Mouse (Mus musculus) Muller cell, postnatal 12 days (primary cell): ENCODE results near the gene Tspan18.

Experiments used
- DNase-seq: peaks from one replicate; pipeline ENCODE4 v3.0.0-alpha.2; 2015; ENCODE audit errors: inconsistent ontology term

Gene Tspan18

DNA sequence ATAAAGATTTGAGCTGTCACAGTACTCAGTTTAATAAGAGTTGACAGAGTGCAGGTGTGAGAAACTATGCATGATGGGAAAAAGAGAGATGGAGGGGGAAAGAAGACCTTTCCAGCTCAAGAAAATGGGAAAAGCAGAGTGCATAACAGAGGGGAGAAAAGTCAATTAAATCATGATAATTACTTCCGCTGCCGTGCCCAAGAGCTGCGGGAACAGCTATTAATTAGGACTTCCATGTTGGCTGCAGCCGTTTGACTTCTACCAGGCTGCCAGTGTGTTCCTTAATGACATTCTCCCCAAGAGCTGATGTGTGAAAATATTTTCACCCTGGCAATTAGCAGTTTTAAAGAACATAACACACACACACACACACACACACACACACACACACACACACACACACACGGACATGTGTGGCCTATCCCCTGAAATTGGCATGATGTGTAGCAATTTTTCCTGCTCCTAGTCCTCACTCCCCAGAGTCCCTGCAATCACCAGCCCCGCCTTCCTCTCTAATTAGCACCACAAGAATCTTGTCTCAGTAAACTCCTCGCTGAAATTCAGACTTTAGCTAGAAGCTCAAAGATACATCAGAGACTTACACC is 67.6 kb downstream of the Tspan18 start:
- DNase-seq, result peak; percentile 40

DNA sequence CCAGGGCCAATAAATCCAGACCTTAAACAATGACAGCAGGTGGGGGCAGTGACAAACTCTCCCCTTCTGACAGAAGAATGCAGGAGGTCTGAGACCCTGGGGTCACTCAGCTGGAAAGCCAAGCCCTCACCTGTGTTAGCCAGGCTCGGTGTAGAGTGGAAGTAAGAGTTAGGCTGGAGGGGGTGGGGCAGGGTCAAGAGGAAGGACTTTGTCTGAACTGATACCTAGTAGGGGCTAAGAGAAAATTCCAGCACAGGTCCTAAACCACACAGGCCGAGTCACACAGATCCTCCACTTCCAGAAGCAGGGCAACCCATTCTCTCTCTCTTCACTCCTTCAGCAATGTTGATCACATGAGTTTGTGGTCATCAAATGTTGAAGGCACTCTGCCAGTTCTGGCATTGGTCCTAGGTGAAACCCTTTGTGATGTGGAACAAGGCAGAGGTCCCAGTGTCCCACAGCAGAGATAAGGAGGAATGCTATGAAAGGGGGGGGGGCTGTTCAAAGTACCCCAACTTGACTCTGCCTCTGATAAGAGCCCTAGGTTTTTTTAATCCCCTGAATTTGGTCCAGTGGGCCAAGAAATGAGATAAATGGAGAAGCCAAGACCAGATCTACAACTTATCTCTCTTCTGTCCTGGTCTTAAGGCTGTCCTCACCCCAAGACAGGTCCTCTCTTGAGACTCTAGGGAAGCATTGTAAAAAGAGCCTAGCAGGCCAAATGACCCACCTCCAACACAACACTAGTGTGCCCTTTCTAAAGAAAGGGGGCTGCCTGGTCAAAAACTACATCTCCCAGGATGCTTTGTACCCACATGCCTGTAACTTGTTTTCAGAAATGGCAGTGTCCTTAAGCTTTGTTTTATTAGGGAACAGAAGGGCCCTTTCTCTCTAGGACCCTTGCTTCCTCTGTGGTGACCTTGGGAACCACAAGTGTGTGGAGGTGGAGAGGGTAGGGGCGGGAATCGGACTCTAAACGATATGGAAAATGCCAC is 71.7 kb downstream of the Tspan18 start:
- peak; percentile 58 for DNase-seq

DNA sequence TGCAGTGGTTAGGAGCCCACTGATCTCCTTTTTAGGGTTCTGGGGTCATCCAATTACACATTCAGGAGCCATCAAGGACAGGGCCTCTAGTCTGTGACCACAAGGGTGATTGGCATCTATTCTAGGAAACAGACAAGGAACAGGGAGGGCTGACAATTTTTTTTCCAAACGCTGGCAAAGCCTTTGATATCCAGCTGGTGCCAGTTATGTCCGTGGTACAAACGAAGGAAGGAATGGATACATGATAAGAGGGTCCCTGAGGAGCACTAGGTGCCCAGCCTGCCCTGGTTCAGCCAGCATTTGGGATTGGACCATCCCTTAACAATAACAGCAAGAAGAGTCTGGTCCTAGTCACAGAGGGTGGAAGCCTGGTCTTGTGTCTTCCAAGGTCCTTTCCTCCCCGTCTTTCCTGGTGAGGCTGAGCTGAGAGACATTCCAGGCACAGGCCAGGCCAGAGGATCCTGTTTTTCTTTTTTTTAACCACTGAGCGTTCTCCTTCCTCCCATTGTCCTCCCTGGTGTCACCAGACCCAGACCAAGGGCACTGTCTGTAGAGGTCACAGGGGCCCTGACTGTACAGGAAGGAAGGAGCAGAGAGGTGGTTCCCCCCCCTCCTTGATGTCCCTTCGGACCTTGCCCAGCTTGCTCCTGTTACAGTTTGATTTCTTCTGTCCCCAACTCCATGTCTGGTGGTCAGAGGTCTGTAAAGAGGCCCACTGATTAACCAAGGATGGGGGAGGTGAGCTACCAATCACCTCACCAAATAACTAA is 72.6 kb downstream of the Tspan18 start:
- no peak for DNase-seq

DNA sequence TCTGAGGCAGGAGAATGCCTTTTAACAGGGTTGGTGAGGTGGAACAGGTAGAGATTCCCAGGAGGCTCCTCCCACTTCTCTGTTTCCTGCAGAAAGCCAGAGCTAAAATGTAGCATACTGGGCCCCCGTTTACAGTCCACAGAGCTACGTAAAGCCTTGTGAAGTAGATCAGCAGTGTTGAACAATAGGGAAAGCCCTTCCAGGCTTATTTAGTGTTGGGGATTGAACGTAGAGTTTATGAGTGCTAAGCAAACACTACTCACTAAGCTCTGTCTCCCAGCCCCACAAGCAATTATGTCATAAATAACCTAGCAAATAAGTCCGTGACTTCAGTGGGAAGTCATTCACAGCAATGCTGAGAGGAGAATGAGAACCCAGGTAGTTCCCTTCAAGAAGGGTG is 76.7 kb downstream of the Tspan18 start:
- DNase-seq, result no peak

DNA sequence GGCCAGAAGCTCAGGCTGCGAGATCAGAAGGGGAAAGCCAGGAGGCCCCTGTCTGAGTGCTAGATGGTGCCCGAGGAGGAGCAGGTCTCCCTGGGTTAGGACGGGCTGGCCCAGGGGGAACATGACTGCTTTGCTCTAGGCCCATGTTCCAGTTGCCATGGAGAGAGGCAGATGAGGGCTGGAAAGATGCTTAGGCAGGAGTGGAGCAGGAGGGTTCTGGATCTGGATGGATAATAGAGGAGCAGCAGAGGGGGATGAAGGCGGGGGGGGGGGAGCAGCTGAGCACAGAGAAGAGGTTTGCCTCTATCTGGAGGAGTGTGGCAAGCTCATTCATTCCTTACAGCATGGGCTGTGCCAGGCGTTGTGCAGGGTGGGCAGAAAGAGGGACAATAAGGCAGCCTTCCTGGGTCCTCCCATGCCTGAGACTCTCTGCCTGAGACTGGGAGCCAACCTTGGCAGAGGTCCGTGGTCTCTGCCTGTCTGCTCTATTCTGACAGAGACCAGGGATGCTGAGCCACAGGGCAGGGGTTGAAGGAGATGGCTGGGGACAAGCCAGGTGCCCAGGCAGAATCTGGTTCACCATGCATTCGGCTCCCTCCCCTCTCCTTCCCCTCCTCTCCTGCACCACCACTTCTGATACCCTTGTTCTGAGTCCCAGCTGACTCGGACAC is 77.4 kb downstream of the Tspan18 start:
- DNase-seq, result no peak

DNA sequence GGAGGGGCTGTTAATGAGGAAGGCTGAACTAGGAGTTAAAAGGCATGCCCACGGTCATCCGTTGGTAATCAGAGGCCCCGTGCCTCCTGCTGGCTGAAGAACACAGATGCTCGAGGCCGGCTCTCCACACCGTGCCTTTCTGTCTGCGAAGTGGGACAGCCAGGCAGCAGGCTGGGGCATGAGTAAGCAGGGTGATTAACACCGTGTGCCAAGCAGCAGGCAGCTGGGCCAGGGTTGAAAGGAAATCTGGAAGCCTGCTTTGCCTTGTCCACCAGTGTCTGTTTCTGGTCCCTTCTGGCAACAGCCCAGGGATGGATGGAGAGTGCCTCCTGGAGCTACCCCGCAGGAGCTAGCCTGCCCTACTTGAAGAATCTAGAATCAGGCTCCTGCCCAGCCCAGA is 81.9 kb downstream of the Tspan18 start:
- DNase-seq, result peak; percentile 82

DNA sequence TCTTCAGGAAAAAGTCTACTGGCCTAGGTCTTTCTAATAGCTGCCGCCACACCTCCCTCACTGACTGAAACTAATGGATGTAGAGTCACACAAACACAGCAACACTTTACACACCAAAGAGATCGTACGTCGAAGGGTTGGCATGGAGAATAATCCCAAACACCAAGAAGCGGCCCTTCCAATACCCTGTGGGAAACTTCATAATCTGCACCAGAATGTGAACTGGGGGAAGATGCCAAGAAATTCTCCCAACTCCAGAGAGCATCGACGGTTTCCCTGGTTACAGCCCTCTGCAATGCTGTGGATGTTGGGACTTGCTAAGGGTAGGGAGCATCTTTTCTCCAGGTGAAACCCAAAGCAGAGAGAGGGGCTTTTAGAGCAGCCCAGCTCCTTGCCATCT is 83.7 kb downstream of the Tspan18 start:
- no peak for DNase-seq

DNA sequence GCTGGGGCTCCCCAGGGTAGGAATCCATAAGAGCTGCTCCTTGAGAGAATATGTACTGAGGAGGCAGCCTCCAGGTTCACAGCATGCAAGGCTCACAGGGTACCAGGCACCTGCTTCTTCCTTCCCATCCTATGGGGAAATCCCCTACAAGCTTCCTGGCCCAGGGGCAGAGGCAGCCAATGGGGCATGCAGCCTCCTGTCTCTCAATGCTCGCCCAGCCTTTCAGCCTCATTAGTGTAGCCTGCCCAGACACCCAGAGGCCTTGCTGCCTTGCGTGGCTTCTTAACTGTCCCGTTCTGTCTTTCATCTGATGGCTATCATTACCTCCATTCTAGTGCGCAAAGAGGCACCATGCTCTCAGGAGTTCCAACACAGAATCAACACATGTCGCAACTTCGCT is 85.2 kb downstream of the Tspan18 start:
- no peak for DNase-seq

DNA sequence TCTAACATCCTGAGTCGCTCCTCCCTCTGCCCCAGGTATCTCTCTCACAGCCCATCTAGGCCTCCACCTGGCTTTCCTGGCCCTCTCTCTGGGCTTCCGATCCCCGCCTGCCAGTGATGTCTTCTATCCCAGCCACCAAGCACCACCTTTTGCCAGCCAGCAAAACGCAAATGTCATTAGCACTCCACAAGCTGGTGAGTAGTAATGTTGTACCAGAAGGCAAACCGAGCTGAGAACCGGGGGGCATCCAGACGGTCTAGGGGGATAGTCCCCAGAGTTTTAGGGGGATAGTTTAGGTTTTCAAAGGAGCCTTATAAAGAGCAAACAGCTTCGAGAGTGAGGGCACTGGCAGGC is 90.2 kb downstream of the Tspan18 start:
- DNase-seq, result no peak

DNA sequence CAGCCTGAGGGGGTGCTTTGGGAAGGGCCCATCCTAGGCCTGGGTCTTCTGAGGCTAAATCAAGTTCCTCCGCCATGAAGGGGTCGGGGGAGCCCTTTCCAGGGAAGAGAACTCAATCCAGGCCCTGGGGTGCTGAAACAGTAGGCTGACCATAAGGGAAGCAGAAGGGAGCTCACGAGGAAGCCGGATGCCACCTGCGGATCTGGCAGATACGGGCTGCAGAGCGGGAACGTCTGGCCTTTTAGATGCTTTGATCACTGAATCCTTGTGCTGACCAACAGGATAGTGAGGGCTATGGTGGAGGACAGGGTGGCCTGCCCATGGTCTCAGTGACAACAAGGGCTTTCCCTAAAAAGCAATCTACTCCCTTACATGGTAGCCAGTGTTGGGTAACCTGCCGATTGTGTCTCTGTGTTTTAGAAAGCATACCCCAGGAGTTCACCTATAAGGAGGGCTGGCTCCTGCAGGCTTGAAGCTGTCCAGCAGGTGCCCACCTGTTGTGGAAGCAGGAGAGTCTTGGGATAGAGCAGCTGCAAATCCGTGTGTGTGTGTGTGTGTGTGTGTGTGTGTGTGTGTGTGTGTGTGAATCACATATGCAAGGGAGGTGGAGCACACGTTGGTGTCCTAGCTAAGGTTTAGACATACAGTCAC is 90.7 kb downstream of the Tspan18 start:
- DNase-seq, result no peak

DNA sequence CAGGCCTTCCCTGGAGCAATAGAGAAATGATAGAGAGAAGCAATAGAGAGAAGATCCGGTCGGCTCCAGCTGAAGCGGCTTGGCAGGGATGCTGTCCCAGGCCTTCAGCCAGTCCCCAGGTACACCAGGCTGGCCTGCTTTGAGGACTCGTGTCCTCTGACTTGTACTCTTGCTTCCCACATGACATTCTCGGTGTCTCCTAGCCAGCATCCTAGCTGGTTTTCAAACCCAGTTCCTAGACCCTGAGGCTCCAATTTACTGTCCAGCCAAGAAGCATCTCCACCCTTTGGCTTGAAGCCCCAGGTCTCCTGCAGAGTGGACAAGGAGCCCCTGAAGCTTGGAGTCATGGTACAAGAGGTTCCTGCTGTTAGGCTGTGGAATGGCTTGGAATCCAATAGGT is 92.1 kb downstream of the Tspan18 start:
- no peak for DNase-seq

DNA sequence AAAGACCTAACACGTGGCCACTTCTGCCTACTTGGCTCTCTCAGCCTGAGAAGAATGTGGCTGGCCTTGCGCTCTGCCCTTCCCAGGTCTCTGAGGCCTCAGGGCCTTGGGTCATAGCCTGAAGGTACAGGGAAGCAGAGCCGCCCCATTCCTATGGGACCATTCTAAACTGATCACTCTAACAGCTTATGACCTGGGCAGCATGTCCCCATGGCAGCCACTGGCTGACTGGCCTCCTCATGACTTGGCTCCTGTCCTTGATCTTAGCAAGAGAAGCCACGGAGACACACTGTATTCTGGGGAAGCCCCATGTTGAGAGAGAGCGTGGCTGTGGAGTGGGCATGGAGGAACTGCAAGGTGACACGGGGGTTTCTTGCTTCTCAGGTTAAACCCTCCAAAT is 95.4 kb downstream of the Tspan18 start:
- no peak for DNase-seq

DNA sequence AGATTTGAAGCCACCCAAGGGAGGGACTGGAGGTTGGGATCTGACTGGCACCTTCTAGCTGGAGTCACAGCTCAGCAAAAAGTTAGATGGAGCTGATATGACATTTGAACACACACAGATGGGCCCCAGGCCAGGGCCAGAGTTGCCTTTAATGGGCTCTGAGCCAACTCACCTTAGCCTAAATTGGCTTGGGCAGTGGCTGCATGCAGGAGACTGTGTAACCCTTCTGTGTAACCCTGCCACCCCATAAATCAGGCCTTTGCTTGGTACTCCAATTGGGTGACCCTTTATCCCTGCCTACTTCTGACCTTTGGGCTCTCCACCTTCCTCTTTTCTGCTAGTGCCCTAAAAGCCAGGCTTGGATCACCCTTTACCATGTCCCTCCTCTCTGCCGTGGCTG is 97.2 kb downstream of the Tspan18 start:
- DNase-seq, result no peak

DNA sequence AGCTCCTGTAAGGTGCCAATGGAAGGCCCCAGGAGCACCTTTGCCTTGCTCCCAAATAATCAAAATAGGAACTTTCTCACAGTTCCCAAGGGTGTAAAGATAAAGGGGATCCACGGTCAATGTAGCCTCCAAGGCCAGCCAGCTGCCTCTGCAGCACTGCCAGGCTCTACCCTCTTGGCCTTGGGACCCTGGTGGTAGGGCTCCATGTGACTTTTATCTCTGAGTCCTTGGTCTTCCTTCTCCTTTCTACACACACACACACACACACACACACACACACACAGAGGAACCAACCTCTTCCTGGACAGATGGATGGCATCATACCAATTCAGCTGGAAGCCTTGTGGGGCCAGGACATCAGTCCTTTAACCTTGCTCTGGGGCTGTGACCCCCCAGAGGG is 102.2 kb downstream of the Tspan18 start:
- no peak for DNase-seq

DNA sequence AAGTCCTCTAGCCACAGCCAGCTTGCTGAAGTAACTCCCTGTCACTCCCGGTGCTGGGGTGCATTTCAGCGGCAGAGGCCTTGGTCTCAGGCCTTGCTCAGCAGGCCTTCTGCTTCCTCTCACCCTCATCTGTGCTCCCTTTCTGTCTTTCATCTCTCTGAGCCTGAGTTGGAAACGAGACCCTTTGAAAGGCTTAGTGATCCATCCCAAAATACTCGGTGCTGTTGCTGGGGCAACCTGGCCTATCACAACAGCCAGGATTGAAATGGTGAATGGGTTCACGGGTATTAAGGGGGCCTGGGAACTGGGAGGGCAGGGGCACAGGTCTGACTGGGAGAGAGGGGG is 105.9 kb downstream of the Tspan18 start:
- DNase-seq, result no peak

DNA sequence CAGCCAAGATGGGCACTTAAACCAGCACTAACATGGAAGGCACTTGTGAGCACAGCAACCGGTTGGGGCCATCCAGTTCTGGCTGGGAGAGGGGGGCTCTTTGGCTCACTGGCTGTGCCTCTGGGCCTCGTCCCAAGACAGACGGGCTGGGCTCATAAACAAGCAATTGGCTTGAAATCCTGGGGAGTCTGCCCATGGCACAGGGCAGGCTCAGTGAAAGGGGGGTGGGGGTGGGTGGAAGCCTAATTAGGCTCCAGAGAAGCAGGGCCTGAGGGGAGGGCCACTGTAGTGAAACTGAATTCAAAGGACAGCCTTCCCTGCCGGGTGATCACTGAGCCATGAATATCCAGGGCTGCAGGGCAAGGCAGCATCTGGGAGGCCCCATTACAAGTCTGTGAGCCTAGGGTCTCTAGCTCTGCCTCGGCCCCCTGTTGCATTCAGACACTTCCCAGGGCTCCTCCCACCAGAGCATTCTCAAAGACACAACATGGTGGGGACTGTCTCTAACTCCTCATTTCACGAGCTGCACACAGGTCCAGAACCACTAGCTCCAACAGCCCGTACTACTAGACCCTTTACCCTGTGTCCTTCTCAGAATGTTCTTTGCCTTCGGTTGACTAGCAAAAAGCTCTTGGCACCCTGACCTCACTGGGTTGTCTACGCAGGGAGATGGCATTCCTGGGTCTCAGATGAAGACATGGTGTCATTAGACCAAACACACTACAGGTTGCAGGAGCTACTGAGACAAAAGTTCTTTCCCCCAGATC is 106.4 kb downstream of the Tspan18 start:
- DNase-seq, result peak; percentile 78

DNA sequence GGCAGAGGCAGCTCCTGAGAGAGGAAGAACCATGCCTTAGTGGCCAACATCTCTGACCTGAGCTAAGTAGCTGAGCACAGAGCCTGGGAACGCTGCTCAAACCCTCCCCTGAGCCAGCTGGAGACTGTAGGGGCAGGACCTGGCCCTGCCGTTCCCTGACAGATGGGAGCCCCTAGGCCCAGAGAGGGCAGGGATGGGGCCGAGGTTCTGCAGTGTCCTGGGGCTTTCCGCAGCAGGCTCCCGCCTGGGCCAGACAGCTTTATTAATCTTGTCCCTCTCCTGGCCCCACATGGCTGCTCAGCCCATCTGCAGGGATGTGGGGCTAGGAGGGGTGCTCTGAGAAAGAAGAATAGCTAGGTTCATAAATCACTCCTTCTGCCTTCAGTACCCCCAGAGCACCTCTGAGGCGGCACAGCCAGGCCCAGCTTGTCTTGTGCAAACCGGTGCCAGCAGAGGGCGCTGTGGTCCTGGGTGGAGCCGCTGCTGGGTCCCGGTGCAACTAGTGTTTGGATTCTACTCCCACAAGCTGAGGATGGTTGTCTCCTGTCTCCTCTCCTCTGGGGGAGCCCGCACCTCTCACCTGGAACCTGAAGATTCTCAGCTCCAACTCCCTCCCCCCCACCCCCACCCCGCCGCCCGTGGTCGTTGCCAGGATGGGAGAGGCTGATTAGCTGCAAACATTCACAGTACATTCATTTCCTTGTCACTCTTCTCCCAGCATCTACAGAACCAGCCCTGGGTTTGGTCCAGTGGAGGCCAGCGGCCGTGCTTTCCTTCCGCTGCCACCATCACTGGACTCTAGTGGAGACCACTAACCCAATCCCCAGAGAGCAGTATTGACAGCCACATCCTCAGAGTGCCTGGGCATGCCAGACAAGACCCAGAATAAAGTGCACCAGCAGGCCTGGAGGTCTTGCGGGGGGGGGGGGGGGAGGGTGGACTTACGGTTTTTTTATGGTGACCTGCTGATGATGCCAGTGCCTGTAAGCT is 107.4 kb downstream of the Tspan18 start:
- DNase-seq, result peak; percentile 76

DNA sequence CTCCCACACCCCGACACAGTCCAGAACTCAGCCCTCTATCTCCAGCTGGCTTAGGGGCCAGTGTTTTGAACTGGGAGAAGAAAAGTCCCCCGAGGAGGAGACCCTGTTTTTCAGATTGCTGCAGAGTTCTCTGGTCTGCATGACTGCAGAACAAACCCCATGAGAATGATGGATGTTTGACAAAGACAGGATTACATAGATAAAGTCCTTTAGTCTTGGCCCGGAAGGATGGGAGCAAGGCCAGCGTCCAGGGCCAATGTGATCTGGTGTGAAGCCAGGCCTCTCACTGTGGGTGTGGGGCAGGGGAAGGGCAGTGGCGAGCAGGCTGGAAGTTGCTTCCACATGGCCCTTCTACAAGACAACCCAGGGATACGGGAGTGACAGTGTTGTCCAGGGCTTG is 110.8 kb downstream of the Tspan18 start:
- DNase-seq, result no peak

DNA sequence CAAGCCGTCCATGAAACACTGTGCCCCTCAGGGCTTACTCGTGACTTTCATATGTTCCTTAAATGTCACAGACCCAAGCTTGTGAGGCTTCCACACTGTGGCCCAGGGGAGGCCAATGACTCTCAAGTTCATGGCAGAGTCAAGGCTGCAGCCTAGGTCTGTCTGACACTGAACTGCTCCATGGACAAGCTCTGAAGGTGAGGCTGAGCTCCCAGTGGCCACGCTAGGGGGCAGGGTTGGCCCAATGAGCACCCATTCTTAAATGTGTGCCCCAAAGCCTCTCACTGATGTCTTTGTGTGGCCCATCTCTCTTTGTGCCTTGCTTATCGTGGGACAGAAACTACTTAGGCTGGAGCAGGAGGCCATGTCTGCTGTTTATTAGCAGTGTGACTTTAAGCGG is 113.9 kb downstream of the Tspan18 start:
- DNase-seq, result no peak

DNA sequence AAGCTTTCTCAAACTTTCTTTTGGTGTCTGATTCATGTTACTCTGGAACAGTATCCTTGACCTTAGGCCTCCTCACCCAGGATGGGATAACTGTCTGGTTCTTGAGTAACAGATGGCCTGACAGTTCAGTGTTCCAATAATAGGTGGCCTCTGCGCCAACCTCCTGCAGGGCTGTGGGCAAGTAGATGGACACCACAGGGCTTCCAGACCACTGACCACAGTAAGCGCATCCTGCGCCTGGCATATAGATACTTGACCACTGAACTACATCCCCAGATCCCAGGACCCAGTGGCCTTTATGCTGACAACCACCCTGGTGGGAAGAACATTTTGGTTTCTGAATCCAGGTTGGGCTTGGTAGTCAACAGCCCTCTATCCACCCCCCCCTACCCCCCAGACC is 114.7 kb downstream of the Tspan18 start:
- DNase-seq, result no peak
